In the genomic region with DNA sequence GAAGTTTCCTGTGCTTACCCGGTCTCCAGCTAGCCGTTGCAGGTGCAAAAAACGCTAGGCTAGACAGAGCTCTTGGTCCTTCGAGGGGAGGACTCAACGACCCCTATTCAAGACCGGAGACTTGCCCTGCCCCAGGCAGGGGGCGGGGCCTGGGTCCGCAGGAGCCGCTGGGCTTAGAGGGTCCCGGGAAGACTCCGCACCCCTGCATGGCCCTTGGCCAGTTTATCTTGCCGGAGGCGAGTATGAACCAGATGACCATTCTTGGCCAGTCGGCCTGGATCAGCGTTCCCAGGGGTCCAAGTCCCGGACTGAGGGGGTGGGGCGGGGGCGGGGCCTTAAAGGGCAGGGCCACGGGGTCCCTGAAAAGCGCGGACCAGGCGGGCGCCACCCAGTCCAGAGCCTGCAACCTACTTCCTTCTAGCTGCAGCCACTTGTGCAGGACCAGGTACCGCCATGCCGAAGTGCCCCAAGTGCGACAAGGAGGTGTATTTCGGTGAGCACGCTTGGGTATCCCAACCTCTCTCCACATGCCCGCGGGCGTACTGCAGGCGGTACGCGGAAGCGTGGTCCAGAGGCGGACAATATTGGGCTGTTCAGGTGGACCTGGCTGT, we compare ENCODE assay signal across 8 mouse cellular contexts. TPM values are rescaled to one million over a fixed set of nuclear protein-coding genes. Genes with fewer than 3 reads are reported as not detected.
A peak's percentile ranks its signal among the peaks of the same experiment; 100 is the strongest.
DNase-seq lines count a peak whose midpoint lies in the region; ATAC-seq and TF ChIP-seq lines count a peak whose summit lies in the region.

No protein-coding gene starts in this region.

- no peak for ATAC-seq in embryonic facial prominence, embryonic 15.5 days (ENCODE audit: insufficient number of reproducible peaks, low FRiP score, low TSS enrichment, low read depth)
- no peak for ATAC-seq in heart, postnatal 0 days (ENCODE audit: insufficient read depth, low read depth)

- H3K9ac ChIP-seq in embryonic facial prominence, embryonic 15.5 days, result peak overlapping the region; percentile 37
- H3K9ac ChIP-seq in heart, postnatal 0 days (replicated peaks; ENCODE audit: low read depth, low read length), result peak overlapping the region; percentile 63

- H3K36me3 ChIP-seq in embryonic facial prominence, embryonic 15.5 days, result no peaks in the 10 kb centered on the region
- peaks cover 8% of the 10 kb centered on the region; the same call in 1 of the 2 replicates for H3K36me3 ChIP-seq in heart, postnatal 0 days (replicated peaks; ENCODE audit: control insufficient read depth, insufficient read depth, low read length)
- no peaks in the 10 kb centered on the region for H3K36me3 ChIP-seq in limb, embryonic 10.5 days
- no peaks in the 10 kb centered on the region for H3K36me3 ChIP-seq in midbrain, embryonic 10.5 days

- H3K4me2 ChIP-seq in embryonic facial prominence, embryonic 15.5 days (replicated peaks), result peak overlapping the region; percentile 85
- peak overlapping the region; percentile 83 for H3K4me2 ChIP-seq in heart, postnatal 0 days (ENCODE audit: low read depth, low read length)

- no peak for TF ChIP-seq EP300 in heart, postnatal 0 days (IDR thresholded peaks at IDR 0.05; ENCODE audit: low read depth)

- H3K27me3 ChIP-seq in embryonic facial prominence, embryonic 15.5 days, result peaks cover 21% of the 10 kb centered on the region
- no peaks in the 10 kb centered on the region for H3K27me3 ChIP-seq in heart, postnatal 0 days (ENCODE audit: control insufficient read depth, insufficient read depth, low read length)
- peaks cover 85% of the 10 kb centered on the region for H3K27me3 ChIP-seq in limb, embryonic 10.5 days (ENCODE audit: low read depth, poor library complexity, severe bottlenecking)
- peaks cover 85% of the 10 kb centered on the region for H3K27me3 ChIP-seq in midbrain, embryonic 10.5 days (ENCODE audit: low read depth, poor library complexity, severe bottlenecking)

- under 1% methylated on average over 36 of the region's 36 CpGs for WGBS in embryonic facial prominence, embryonic 15.5 days
- 1% methylated on average over 36 of the region's 36 CpGs for WGBS in heart, postnatal 0 days
- under 1% methylated on average over 36 of the region's 36 CpGs for WGBS in limb, embryonic 10.5 days
- under 1% methylated on average over 36 of the region's 36 CpGs for WGBS in midbrain, embryonic 10.5 days

- H3K4me3 ChIP-seq in embryonic facial prominence, embryonic 15.5 days (replicated peaks), result peak overlapping the region; percentile 55
- peak overlapping the region; percentile 63 for H3K4me3 ChIP-seq in heart, postnatal 0 days (ENCODE audit: low read depth, low read length)
- H3K4me3 ChIP-seq in limb, embryonic 10.5 days, result peak overlapping the region; percentile 61
- peak overlapping the region; percentile 61 for H3K4me3 ChIP-seq in midbrain, embryonic 10.5 days

- H3K27ac ChIP-seq in embryonic facial prominence, embryonic 15.5 days (replicated peaks), result no peak overlapping the region
- peak overlapping the region; percentile 64 for H3K27ac ChIP-seq in heart, postnatal 0 days (ENCODE audit: low read depth)
- peak overlapping the region; percentile 72 for H3K27ac ChIP-seq in limb, embryonic 10.5 days
- peak overlapping the region; percentile 75 for H3K27ac ChIP-seq in midbrain, embryonic 10.5 days (replicated peaks)

- no peak for TF ChIP-seq CTCF in heart, postnatal 0 days (IDR thresholded peaks at IDR 0.05; ENCODE audit: low read depth)

- peak; percentile 40 for DNase-seq in adrenal gland, postnatal 14 days
- DNase-seq in adrenal gland, adult 8-10 months, result no peak
- DNase-seq in heart, postnatal 0 days (ENCODE audit: low spot score), result no peak
- peak; percentile 68 for DNase-seq in limb, embryonic 10.5 days (ENCODE audit: low spot score)
- DNase-seq in midbrain, embryonic 10.5 days (ENCODE audit: low spot score), result peak; percentile 59
- DNase-seq in thymus, postnatal 25 days, result peak; percentile 64
- no peak for DNase-seq in Muller cell, postnatal 12 days (ENCODE audit: inconsistent ontology term)

- H3K9me3 ChIP-seq in embryonic facial prominence, embryonic 15.5 days (replicated peaks), result no peaks in the 10 kb centered on the region
- no peaks in the 10 kb centered on the region for H3K9me3 ChIP-seq in heart, postnatal 0 days (replicated peaks; ENCODE audit: control insufficient read depth, low read length)
- H3K9me3 ChIP-seq in limb, embryonic 10.5 days (replicated peaks), result no peaks in the 10 kb centered on the region
- no peaks in the 10 kb centered on the region for H3K9me3 ChIP-seq in midbrain, embryonic 10.5 days (replicated peaks)

- H3K4me1 ChIP-seq in embryonic facial prominence, embryonic 15.5 days, result peaks cover 49% of the 10 kb centered on the region
- peaks cover 57% of the 10 kb centered on the region for H3K4me1 ChIP-seq in heart, postnatal 0 days (ENCODE audit: control insufficient read depth, insufficient read depth)
- H3K4me1 ChIP-seq in limb, embryonic 10.5 days, result peaks cover 34% of the 10 kb centered on the region
- H3K4me1 ChIP-seq in midbrain, embryonic 10.5 days, result peaks cover 63% of the 10 kb centered on the region

RNA-seq across cellular contexts. Expression of gene Tedc1, which starts 4.5 kb away (rescaled TPM):
- 3.1 and 3.7 TPM in 2 replicates for total RNA-seq in adrenal gland, postnatal 14 days (2021)
- 1 to 10 TPM in 3 of 4 experiments, under 1 TPM in 1; 0.87 to 1.8 (median 1.5) TPM for total RNA-seq in adrenal gland, adult 8-10 months (2022)
- 29.6 and 36.8 TPM in 2 replicates for polyA plus RNA-seq in embryonic facial prominence, embryonic 15.5 days (2015; fragmentation: Nextera tagmentation; extraction: Ambion mirVana)
- 6.7 and 16.5 TPM in 2 replicates for total RNA-seq in heart, postnatal 0 days (2014; rRNA removed; ENCODE audit: low replicate concordance)
- polyA plus RNA-seq in heart, postnatal 0 days (2015; fragmentation: Nextera tagmentation; extraction: Ambion mirVana), result 4.5 and 4.9 TPM in 2 replicates
- polyA plus RNA-seq in limb, embryonic 10.5 days (2016; fragmentation: Nextera tagmentation; extraction: Ambion mirVana), result 49.4 and 60.2 TPM in 2 replicates
- polyA plus RNA-seq in midbrain, embryonic 10.5 days (2016; fragmentation: Nextera tagmentation; extraction: Ambion mirVana), result 58.0 and 61.3 TPM in 2 replicates

RNA-seq across cellular contexts. Expression of gene Crip1, which starts 5.7 kb away (rescaled TPM):
- total RNA-seq in adrenal gland, postnatal 14 days (2021), result 79.4 and 132 TPM in 2 replicates
- total RNA-seq in adrenal gland, adult 8-10 months (2022), result 10 to 100 TPM; 55.3 to 90.7 (median 59.7) TPM
- 436 and 462 TPM in 2 replicates for polyA plus RNA-seq in embryonic facial prominence, embryonic 15.5 days (2015; fragmentation: Nextera tagmentation; extraction: Ambion mirVana)
- 286 and 487 TPM in 2 replicates for total RNA-seq in heart, postnatal 0 days (2014; rRNA removed; ENCODE audit: low replicate concordance)
- polyA plus RNA-seq in heart, postnatal 0 days (2015; fragmentation: Nextera tagmentation; extraction: Ambion mirVana), result 831 and 871 TPM in 2 replicates
- 48.7 and 61.0 TPM in 2 replicates for polyA plus RNA-seq in limb, embryonic 10.5 days (2016; fragmentation: Nextera tagmentation; extraction: Ambion mirVana)
- 80.0 and 96.6 TPM in 2 replicates for polyA plus RNA-seq in midbrain, embryonic 10.5 days (2016; fragmentation: Nextera tagmentation; extraction: Ambion mirVana)

RNA-seq across cellular contexts. Expression of gene Crip2, which starts 11.7 kb away (rescaled TPM):
- 152 and 174 TPM in 2 replicates for total RNA-seq in adrenal gland, postnatal 14 days (2021)
- 10 to 100 TPM; 46.7 to 65.5 (median 58.4) TPM for total RNA-seq in adrenal gland, adult 8-10 months (2022)
- polyA plus RNA-seq in embryonic facial prominence, embryonic 15.5 days (2015; fragmentation: Nextera tagmentation; extraction: Ambion mirVana), result 150 and 162 TPM in 2 replicates
- total RNA-seq in heart, postnatal 0 days (2014; rRNA removed; ENCODE audit: low replicate concordance), result 1,394 and 1,556 TPM in 2 replicates
- polyA plus RNA-seq in heart, postnatal 0 days (2015; fragmentation: Nextera tagmentation; extraction: Ambion mirVana), result 2,321 and 2,395 TPM in 2 replicates
- 58.8 and 63.8 TPM in 2 replicates for polyA plus RNA-seq in limb, embryonic 10.5 days (2016; fragmentation: Nextera tagmentation; extraction: Ambion mirVana)
- polyA plus RNA-seq in midbrain, embryonic 10.5 days (2016; fragmentation: Nextera tagmentation; extraction: Ambion mirVana), result 278 and 293 TPM in 2 replicates

RNA-seq across cellular contexts. Expression of gene Tmem121, which starts 34.0 kb away (rescaled TPM):
- 3.4 and 4.7 TPM in 2 replicates for total RNA-seq in adrenal gland, postnatal 14 days (2021)
- 10 to 100 TPM in 2 of 4 experiments, 1 to 10 TPM in 2; 5.1 to 13.1 (median 8.4) TPM for total RNA-seq in adrenal gland, adult 8-10 months (2022)
- polyA plus RNA-seq in embryonic facial prominence, embryonic 15.5 days (2015; fragmentation: Nextera tagmentation; extraction: Ambion mirVana), result 17.0 and 17.5 TPM in 2 replicates
- total RNA-seq in heart, postnatal 0 days (2014; rRNA removed; ENCODE audit: low replicate concordance), result 0.97 and 4.8 TPM in 2 replicates
- 1.2 TPM in 2 replicates for polyA plus RNA-seq in heart, postnatal 0 days (2015; fragmentation: Nextera tagmentation; extraction: Ambion mirVana)
- 12.3 and 15.7 TPM in 2 replicates for polyA plus RNA-seq in limb, embryonic 10.5 days (2016; fragmentation: Nextera tagmentation; extraction: Ambion mirVana)
- 19.0 and 22.0 TPM in 2 replicates for polyA plus RNA-seq in midbrain, embryonic 10.5 days (2016; fragmentation: Nextera tagmentation; extraction: Ambion mirVana)

RNA-seq across cellular contexts. Expression of gene Mta1, which starts 53.7 kb away (rescaled TPM):
- total RNA-seq in adrenal gland, postnatal 14 days (2021), result 83.7 and 94.0 TPM in 2 replicates
- total RNA-seq in adrenal gland, adult 8-10 months (2022), result 10 to 100 TPM; 81.8 to 92.8 (median 86.8) TPM
- polyA plus RNA-seq in embryonic facial prominence, embryonic 15.5 days (2015; fragmentation: Nextera tagmentation; extraction: Ambion mirVana), result 14.7 and 15.6 TPM in 2 replicates
- total RNA-seq in heart, postnatal 0 days (2014; rRNA removed; ENCODE audit: low replicate concordance), result 26.3 and 32.0 TPM in 2 replicates
- polyA plus RNA-seq in heart, postnatal 0 days (2015; fragmentation: Nextera tagmentation; extraction: Ambion mirVana), result 10.9 and 11.8 TPM in 2 replicates
- polyA plus RNA-seq in limb, embryonic 10.5 days (2016; fragmentation: Nextera tagmentation; extraction: Ambion mirVana), result 22.9 and 25.9 TPM in 2 replicates
- 18.3 and 20.5 TPM in 2 replicates for polyA plus RNA-seq in midbrain, embryonic 10.5 days (2016; fragmentation: Nextera tagmentation; extraction: Ambion mirVana)

Comparison
In these comparisons a context has a peak if more than half of its experiments do, and no peak if none do; other contexts are left out.
1. DNase-seq: peak in adrenal gland, postnatal 14 days (single experiment), limb, embryonic 10.5 days (single experiment), midbrain, embryonic 10.5 days (single experiment) and thymus, postnatal 25 days (single experiment); none in adrenal gland, adult 8-10 months (single experiment), heart, postnatal 0 days (single experiment) and Muller cell, postnatal 12 days (single experiment).
2. Peak in every context shown above with its lines, with median percentiles within 50 percentile points of each other: H3K4me3 ChIP-seq.